Mouse (Mus musculus): Measurements from ENCODE around the gene Mpst.

GRCm38 (mm10) chr15:78457193-78457592 is 51.0 kb downstream of the Mpst start:
- TF ChIP-seq CTCF (IDR thresholded peaks at IDR 0.05; ENCODE audit: control insufficient read depth, insufficient read depth, insufficient replicate concordance, low read depth, low read length) (no peak), POLR2A (IDR thresholded peaks at IDR 0.05; ENCODE audit: control insufficient read depth, low read depth, low read length) (no peak)

All from testis, adult 2 months (tissue).